Mouse (Mus musculus) bone marrow macrophage, adult 2 months (primary cell): ENCODE data around the gene Col4a6.

ENCODE experiments used
- CTCF ChIP-seq: IDR thresholded peaks from 2 replicates; pipeline ENCODE4 v1.5.1; 2012; ENCODE audit warnings: low read depth, mild to moderate bottlenecking, low read length, moderate library complexity
- POLR2A ChIP-seq: IDR thresholded peaks from 2 replicates; pipeline ENCODE4 v1.6.1; 2012; ENCODE audit warnings: mild to moderate bottlenecking, low read depth, low read length, borderline replicate concordance

- no peak for TF ChIP-seq POLR2A
- TF ChIP-seq CTCF = no peak
Observed at GRCm38 (mm10) chrX:141341417-141341816, 132.5 kb downstream of the Col4a6 start.
